Mouse (Mus musculus) urinary bladder, postnatal 4 days (tissue): ENCODE data around the gene Parg.
A peak's percentile ranks its signal among the peaks of the same experiment; 100 is the strongest.
"Not testable (repeated sequence)": the region's sequence is repeated elsewhere in the genome, so short reads cannot be mapped to it uniquely, and the experiment has no call there.

Experiments
- DNase-seq, 2 experiments: peaks; one replicate each; pipeline ENCODE4 v3.0.0; 2021 to 2022; ENCODE audit warnings: low spot score in 2 of 2

The Parg gene

GRCm38 (mm10) chr14:32201791-32202451 lies at the start of gene Parg, which contains the start of gene Timm23:
Gene Parg, plus strand, starts transcription at chr14:32201949.
Gene Timm23, minus strand, starts transcription at chr14:32201898.
- peak; percentile 82 to 88 for DNase-seq

- no peak for DNase-seq
These were observed 49.3 kb upstream of the Parg start for GRCm38 (mm10) chr14:32152243-32152965.

- DNase-seq = no peak
These were observed 48.6 kb upstream of the Parg start for GRCm38 (mm10) chr14:32153156-32153555.

GRCm38 (mm10) chr14:32154758-32155157 lies 47.0 kb upstream of the Parg start:
- DNase-seq = no peak

DNA sequence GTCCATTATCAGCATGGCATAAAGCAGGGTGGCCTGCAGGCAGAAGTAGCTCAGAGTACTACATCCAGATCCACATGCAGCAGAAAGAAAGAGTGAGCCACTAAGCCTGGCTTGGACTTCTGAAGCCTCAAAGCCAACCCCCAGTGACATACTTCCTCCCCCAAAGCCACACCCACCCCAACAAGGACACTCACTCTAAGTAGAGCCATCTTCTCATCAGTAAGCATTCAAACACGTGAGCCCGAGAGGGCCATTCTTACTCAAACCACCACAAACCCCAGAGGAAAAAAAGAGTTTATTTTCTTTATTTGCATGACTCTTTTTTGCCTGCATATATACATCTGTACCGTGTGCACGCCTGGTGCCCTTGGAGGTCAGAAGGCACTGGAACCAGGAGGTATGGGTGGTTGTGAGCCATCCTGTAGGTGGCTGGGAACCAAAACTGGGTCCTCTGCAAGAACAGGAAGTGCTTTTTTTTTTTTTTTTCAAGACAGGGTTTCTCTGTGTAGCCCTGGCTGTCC lies 42.5 kb upstream of the Parg start:
- no peak for DNase-seq

DNA sequence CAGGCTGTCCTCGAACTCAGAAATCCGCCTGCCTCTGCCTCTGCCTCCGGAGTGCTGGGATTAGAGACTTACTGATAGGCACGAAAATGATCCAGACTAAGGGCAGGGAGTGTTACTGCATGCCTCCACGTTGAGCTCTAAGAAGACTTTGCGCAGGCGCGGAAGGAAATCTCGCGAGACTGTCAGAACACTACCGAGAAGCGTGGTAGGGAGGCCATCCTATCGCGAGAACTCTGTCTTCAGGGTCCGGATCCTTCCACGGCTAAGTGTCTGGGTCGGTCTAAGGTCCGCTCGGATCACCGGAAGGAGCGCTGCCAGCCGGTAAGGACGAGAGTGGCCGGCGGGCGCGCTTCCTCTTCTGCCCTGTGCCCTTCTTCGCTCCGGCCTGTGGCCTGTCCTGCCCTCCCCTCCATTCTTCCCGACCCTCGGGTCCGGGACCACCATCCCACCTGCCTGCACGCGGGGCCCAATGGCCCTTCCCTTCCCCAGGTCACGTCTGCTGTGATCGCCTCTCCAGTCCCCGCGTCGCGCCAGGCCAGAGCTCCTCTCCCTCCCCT lies 42.0 kb upstream of the Parg start, which contains the start of gene Ncoa4:
Ncoa4 (plus strand) TSS at position 176 of the 557 bp plus-strand sequence.
- DNase-seq = peak; percentile 95 to 99

- DNase-seq = no peak
These were observed 41.2 kb upstream of the Parg start for GRCm38 (mm10) chr14:32160563-32160962.

DNA sequence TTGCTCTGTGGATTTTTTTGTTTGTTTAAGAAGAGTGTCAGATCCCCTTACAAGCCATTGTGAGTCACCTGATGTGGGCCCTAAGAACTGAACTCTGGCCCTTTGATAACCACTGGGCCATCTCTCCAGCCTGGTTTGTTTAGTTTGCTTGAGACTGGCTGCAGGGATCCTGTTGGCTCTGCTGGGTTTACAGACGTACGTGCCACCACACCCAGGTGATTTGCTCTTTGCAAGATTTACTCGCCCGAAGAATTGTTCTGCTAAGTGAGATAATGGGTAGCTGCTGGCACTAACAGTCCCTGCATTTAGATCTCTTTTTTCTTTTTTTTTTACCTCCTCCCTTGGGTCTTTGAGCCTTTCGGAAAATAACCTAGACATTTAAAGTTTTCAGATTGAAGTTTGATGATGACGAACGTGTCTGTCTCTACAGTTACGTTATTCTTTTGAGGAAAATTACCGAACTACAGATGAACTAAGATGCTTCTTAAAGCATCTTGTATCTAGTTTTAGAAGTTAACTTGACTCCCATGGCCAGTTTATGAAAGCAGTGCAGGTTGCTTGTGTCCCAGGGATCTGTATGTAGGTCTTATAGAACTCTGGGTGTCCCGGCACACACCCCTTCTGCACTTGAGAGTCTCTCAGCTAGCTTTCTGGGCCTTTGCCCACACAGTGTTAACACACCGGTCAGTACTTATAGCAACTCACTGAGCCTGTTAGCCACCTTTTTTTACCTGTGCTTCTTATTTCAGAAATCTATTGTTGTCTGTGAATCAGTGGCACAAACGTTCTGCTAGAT lies 40.5 kb upstream of the Parg start:
- no peak for DNase-seq

GRCm38 (mm10) chr14:32162231-32162630 lies 39.5 kb upstream of the Parg start:
- no peak for DNase-seq

- DNase-seq = no peak
These were observed 38.4 kb upstream of the Parg start for GRCm38 (mm10) chr14:32163203-32163888.

DNA sequence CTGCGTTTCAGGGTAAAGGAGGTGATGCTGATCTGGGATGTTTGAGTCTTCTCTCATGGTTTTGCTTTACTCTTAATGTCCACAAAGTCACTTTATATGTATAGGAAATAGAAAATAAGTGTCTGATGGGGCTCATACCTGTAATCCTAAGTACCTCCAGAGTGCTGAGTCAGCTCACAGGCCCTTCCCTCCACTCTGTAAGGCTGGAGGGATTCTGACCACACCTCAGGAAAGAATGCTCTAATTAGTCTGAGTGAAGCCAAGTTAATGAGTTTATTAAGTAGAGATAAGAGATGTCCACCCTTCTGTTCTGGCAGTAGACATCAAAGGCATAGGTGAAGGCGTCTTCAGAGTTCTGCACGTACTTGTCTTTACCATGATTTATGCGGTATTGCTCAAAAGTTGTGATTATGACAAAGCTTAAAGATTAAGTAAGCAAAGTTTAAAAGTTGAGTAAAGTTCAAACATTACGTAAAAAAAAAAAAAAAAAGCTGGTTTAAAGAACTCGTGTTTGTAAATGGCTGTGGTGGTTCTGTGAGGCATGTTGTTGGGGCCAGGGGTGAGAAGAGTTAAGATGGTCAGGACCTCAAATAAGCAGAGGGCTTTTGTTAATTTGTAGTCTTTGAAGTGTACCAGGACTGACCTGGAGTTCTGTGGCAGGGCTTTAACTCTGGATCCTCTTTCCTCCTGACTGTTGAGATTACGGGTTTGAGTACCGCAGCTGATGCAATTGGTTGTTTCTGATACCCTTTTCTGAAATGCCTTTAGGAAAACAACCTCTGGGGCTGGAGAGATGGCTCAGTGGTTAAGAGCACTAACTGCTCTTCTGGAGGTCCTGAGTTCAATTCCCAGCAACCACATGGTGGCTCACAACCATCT lies 37.3 kb upstream of the Parg start:
- no peak for DNase-seq

GRCm38 (mm10) chr14:32165278-32166061 lies 36.3 kb upstream of the Parg start:
- peak; percentile 69 to 79 for DNase-seq

DNA sequence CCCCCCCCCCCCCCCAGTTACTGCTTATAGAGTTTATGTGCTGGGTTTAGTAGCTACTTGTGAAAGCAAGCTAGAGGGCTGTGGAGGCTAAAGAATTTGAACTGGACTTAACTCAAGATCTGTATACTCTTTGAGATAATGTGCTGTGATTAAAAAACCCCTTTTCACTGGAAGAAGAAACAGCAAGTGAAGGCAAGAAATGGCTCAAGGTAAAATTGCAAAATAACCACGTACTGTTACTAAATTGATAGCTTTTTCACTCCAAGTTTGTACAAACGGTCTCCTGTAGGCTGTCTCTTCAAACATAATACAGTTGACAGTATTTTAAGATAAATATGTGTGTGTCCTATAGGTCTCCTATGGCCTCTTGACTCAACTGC lies 35.7 kb upstream of the Parg start:
- DNase-seq = no peak

DNA sequence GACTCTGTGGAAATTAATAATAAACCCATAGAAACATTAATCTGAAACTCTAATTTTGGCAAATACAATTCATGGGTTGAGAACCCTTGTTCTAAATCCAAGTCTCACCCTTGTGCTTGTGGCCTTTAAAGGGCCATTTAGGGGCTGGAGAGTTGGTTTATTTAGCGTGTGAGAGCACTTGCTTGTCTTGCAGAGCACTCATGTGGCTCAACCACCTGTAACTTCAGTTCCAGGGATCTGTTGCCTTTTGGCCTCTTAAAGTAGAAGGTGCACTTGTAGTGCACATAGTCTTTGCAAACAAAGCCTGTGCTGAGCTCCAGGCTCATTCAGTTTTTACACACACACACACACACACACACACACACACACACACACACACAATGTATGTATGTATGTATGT lies 34.9 kb upstream of the Parg start:
- no peak for DNase-seq

DNA sequence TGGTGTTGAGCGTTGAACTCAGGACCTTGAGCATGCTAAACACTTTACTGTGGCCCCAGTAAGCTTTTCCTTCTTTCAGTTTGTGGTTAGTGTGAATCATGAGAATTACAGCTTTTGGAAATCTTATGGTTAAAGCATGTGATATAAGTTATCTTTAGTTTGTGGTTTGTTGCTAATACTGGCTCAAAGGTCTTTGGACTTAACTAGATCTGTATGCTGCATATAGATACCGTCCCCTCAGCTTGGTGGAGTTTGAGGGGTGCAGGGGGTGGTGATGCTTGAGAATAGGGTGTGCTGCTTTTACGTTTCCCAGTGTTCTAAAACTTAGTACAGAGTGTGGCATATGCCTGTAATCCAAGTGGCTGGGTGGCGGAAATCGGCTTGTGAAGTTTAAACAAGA lies 34.4 kb upstream of the Parg start:
- DNase-seq = no peak

- DNase-seq = no peak
These were observed 33.0 kb upstream of the Parg start for GRCm38 (mm10) chr14:32168653-32169231.

- DNase-seq = no peak
These were observed 31.6 kb upstream of the Parg start for GRCm38 (mm10) chr14:32170137-32170536.

- DNase-seq = no peak
These were observed 26.4 kb upstream of the Parg start for GRCm38 (mm10) chr14:32175310-32175709.

- DNase-seq = not testable (repeated sequence)
These were observed 25.2 kb upstream of the Parg start for GRCm38 (mm10) chr14:32176590-32176989.
